ENCODE assay signal across 36 mouse cellular contexts in genomic region chr4:72595494-72595893, GRCm38 (mm10).
DNase-seq lines count a peak whose midpoint lies in the region; ATAC-seq lines count a peak whose summit lies in the region.
"Had no signal": no experiment of that assay in that cellular context is flagged by ENCODE, and none has a peak within 500 bp of the region (broad histone marks: within the 10 kb centered on the region; RNA-seq: fewer than 3 reads in every experiment).

No protein-coding gene starts in this region.

- no peak overlapping the region for H3K4me2 ChIP-seq in hindbrain, embryonic 16.5 days (ENCODE audit: low read length)
- no peak overlapping the region for H3K4me2 ChIP-seq in hindbrain, embryonic 14.5 days (replicated peaks)
- H3K4me2 ChIP-seq in midbrain, embryonic 14.5 days (ENCODE audit: low read length): no peak overlapping the region
- H3K4me2 ChIP-seq in midbrain, embryonic 11.5 days: no peak overlapping the region
- H3K4me2 ChIP-seq in limb, embryonic 13.5 days (replicated peaks): no peak overlapping the region
- H3K4me2 ChIP-seq: embryonic facial prominence, embryonic 13.5 days; heart, embryonic 11.5 days; hindbrain, embryonic 15.5 days; neural tube, embryonic 13.5 days; stomach, embryonic 15.5 days had no signal

- no peaks in the 10 kb centered on the region for H3K27me3 ChIP-seq in hindbrain, embryonic 16.5 days (replicated peaks; ENCODE audit: control insufficient read depth, insufficient read depth, low read length)
- no peaks in the 10 kb centered on the region for H3K27me3 ChIP-seq in hindbrain, embryonic 14.5 days (ENCODE audit: control insufficient read depth, insufficient read depth, low read length)
- H3K27me3 ChIP-seq in midbrain, embryonic 14.5 days (ENCODE audit: control insufficient read depth, insufficient read depth, low read length): no peaks in the 10 kb centered on the region
- no peaks in the 10 kb centered on the region for H3K27me3 ChIP-seq in midbrain, embryonic 11.5 days (ENCODE audit: control insufficient read depth, insufficient read depth, low read length)
- no peaks in the 10 kb centered on the region for H3K27me3 ChIP-seq in limb, embryonic 13.5 days
- H3K27me3 ChIP-seq: embryonic facial prominence, embryonic 13.5 days; hindbrain, embryonic 15.5 days; neural tube, embryonic 13.5 days; stomach, embryonic 15.5 days had no signal

- H3K27ac ChIP-seq in hindbrain, embryonic 16.5 days (ENCODE audit: low read depth, low read length): no peak overlapping the region
- no peak overlapping the region for H3K27ac ChIP-seq in hindbrain, embryonic 14.5 days
- no peak overlapping the region for H3K27ac ChIP-seq in midbrain, embryonic 14.5 days (replicated peaks; ENCODE audit: low read depth, low read length)
- no peak overlapping the region for H3K27ac ChIP-seq in midbrain, embryonic 11.5 days (ENCODE audit: low read depth, low read length)
- no peak overlapping the region for H3K27ac ChIP-seq in limb, embryonic 13.5 days
- H3K27ac ChIP-seq: embryonic facial prominence, embryonic 13.5 days; forebrain, embryonic 10.5 days; gastrocnemius, adult 2 months; hindbrain, embryonic 15.5 days; liver, embryonic 14.5 days; macrophage; neural tube, embryonic 13.5 days; stomach, embryonic 15.5 days had no signal

- H3K36me3 ChIP-seq in hindbrain, embryonic 16.5 days (ENCODE audit: control insufficient read depth, insufficient read depth, low read length): no peaks in the 10 kb centered on the region
- no peaks in the 10 kb centered on the region for H3K36me3 ChIP-seq in hindbrain, embryonic 14.5 days (replicated peaks; ENCODE audit: control insufficient read depth, insufficient read depth)
- H3K36me3 ChIP-seq in midbrain, embryonic 14.5 days (ENCODE audit: control insufficient read depth, insufficient read depth, low read length): no peaks in the 10 kb centered on the region
- no peaks in the 10 kb centered on the region for H3K36me3 ChIP-seq in midbrain, embryonic 11.5 days (ENCODE audit: control insufficient read depth, insufficient read depth, low read length)
- no peaks in the 10 kb centered on the region for H3K36me3 ChIP-seq in limb, embryonic 13.5 days
- H3K36me3 ChIP-seq: embryonic facial prominence, embryonic 13.5 days; forebrain, embryonic 10.5 days; hindbrain, embryonic 15.5 days; neural tube, embryonic 13.5 days; stomach, embryonic 15.5 days had no signal

- peak; percentile 37; the same call in 1 of the 2 replicates for ATAC-seq in hindbrain, embryonic 16.5 days
- ATAC-seq in hindbrain, embryonic 14.5 days (ENCODE audit: low FRiP score): no peak
- no peak for ATAC-seq in midbrain, embryonic 14.5 days (ENCODE audit: low FRiP score, low TSS enrichment)
- no peak for ATAC-seq in midbrain, embryonic 11.5 days (ENCODE audit: low FRiP score)
- peak; percentile 48; the same call in 1 of the 2 replicates for ATAC-seq in limb, embryonic 13.5 days (ENCODE audit: low FRiP score, low read depth)
- ATAC-seq: activated CD4-positive, CD25-positive, alpha-beta regulatory T cell, adult 4 months; intestine, embryonic 16.5 days; midbrain, embryonic 16.5 days had no signal

- DNase-seq in hindbrain, embryonic 14.5 days (ENCODE audit: low spot score): no peak
- DNase-seq in midbrain, embryonic 14.5 days: peak; percentile 2
- no peak for DNase-seq in midbrain, embryonic 11.5 days (ENCODE audit: low spot score, missing footprints)
- DNase-seq in forelimb bud, embryonic 11.5 days (ENCODE audit: low read depth, low spot score): peak; percentile 28
- DNase-seq in gastrocnemius, adult 18-20 months (ENCODE audit: low spot score): no peak
- DNase-seq: adrenal gland, adult 2 months; adrenal gland, postnatal 36 days; B cell, adult 2 months; cerebellum, adult 2 months; cerebellum, postnatal 36 days; gastrocnemius, adult 2 months; gastrocnemius, postnatal 36 days; heart, adult 18-20 months; heart, postnatal 4 days; kidney, adult 8-10 months; kidney, postnatal 14 days; layer of hippocampus, adult 9-11 months; liver; lung, adult 2 months; lung, postnatal 10 days; right cerebral cortex, postnatal 25 days; thymus, postnatal 14 days had no signal

- H3K4me3 ChIP-seq in hindbrain, embryonic 16.5 days (ENCODE audit: low read length): no peak overlapping the region
- no peak overlapping the region for H3K4me3 ChIP-seq in hindbrain, embryonic 14.5 days (replicated peaks; ENCODE audit: low read length)
- H3K4me3 ChIP-seq in midbrain, embryonic 14.5 days (replicated peaks; ENCODE audit: low read depth, low read length): no peak overlapping the region
- no peak overlapping the region for H3K4me3 ChIP-seq in midbrain, embryonic 11.5 days (ENCODE audit: low read depth, low read length)
- H3K4me3 ChIP-seq in limb, embryonic 13.5 days: no peak overlapping the region
- H3K4me3 ChIP-seq: embryonic facial prominence, embryonic 13.5 days; forebrain, embryonic 10.5 days; gastrocnemius, adult 2 months; hindbrain, embryonic 15.5 days; myocyte; neural tube, embryonic 13.5 days; stomach, embryonic 15.5 days had no signal

- no peaks in the 10 kb centered on the region for H3K4me1 ChIP-seq in hindbrain, embryonic 16.5 days (ENCODE audit: control insufficient read depth, insufficient read depth, low read depth, low read length)
- H3K4me1 ChIP-seq in hindbrain, embryonic 14.5 days (replicated peaks; ENCODE audit: control insufficient read depth, insufficient read depth, low read length): no peaks in the 10 kb centered on the region
- H3K4me1 ChIP-seq in midbrain, embryonic 14.5 days (ENCODE audit: control insufficient read depth, insufficient read depth, low read length): no peaks in the 10 kb centered on the region
- H3K4me1 ChIP-seq in midbrain, embryonic 11.5 days (ENCODE audit: control insufficient read depth, insufficient read depth, low read length): no peaks in the 10 kb centered on the region
- no peaks in the 10 kb centered on the region for H3K4me1 ChIP-seq in limb, embryonic 13.5 days
- H3K4me1 ChIP-seq: embryonic facial prominence, embryonic 13.5 days; forebrain, embryonic 10.5 days; hindbrain, embryonic 15.5 days; neural tube, embryonic 13.5 days; stomach, embryonic 15.5 days had no signal

- 50% methylated on average over 2 of the region's 2 CpGs for WGBS in hindbrain, embryonic 16.5 days
- 60% methylated on average over 2 of the region's 2 CpGs for WGBS in hindbrain, embryonic 14.5 days
- 43% methylated on average over 2 of the region's 2 CpGs for WGBS in midbrain, embryonic 14.5 days
- 45% methylated on average over 2 of the region's 2 CpGs for WGBS in midbrain, embryonic 11.5 days
- 17% methylated on average over 2 of the region's 2 CpGs for WGBS in limb, embryonic 13.5 days

- H3K9me3 ChIP-seq in hindbrain, embryonic 16.5 days (ENCODE audit: control insufficient read depth, low read length): no peaks in the 10 kb centered on the region
- H3K9me3 ChIP-seq in hindbrain, embryonic 14.5 days (ENCODE audit: control insufficient read depth, low read length): no peaks in the 10 kb centered on the region
- H3K9me3 ChIP-seq in midbrain, embryonic 14.5 days (ENCODE audit: control insufficient read depth, low read length): no peaks in the 10 kb centered on the region
- no peaks in the 10 kb centered on the region for H3K9me3 ChIP-seq in midbrain, embryonic 11.5 days (ENCODE audit: control insufficient read depth, low read length)
- H3K9me3 ChIP-seq in limb, embryonic 13.5 days: no peaks in the 10 kb centered on the region
- H3K9me3 ChIP-seq: embryonic facial prominence, embryonic 13.5 days; forebrain, embryonic 10.5 days; hindbrain, embryonic 15.5 days; neural tube, embryonic 13.5 days; stomach, embryonic 15.5 days had no signal

- no peak overlapping the region for H3K9ac ChIP-seq in hindbrain, embryonic 16.5 days (ENCODE audit: low read depth, low read length)
- H3K9ac ChIP-seq in hindbrain, embryonic 14.5 days: no peak overlapping the region
- no peak overlapping the region for H3K9ac ChIP-seq in midbrain, embryonic 14.5 days (replicated peaks; ENCODE audit: low read length)
- no peak overlapping the region for H3K9ac ChIP-seq in midbrain, embryonic 11.5 days (ENCODE audit: low read length)
- H3K9ac ChIP-seq in limb, embryonic 13.5 days: no peak overlapping the region
- H3K9ac ChIP-seq: embryonic facial prominence, embryonic 13.5 days; hindbrain, embryonic 15.5 days; liver, embryonic 14.5 days; neural tube, embryonic 13.5 days; stomach, embryonic 15.5 days had no signal

Comparison
In these comparisons a context has a peak if more than half of its experiments do, and no peak if none do; other contexts are left out.
1. ATAC-seq: peak in hindbrain, embryonic 16.5 days (single experiment) and limb, embryonic 13.5 days (single experiment); none in hindbrain, embryonic 14.5 days (single experiment), midbrain, embryonic 14.5 days (single experiment) and midbrain, embryonic 11.5 days (single experiment).
2. DNase-seq: peak in midbrain, embryonic 14.5 days (single experiment) and forelimb bud, embryonic 11.5 days (single experiment); none in hindbrain, embryonic 14.5 days (single experiment), midbrain, embryonic 11.5 days (single experiment) and gastrocnemius, adult 18-20 months (single experiment).